Comparison of ENCODE assay signal across 7 mouse cellular contexts in genomic region chr19:4756193-4756911, GRCm38 (mm10). TPM values are rescaled to one million over a fixed set of nuclear protein-coding genes. Genes with fewer than 3 reads are reported as not detected.
DNase-seq lines count a peak whose midpoint lies in the region; ATAC-seq and TF ChIP-seq lines count a peak whose summit lies in the region.

TSS of gene Rbm4b (plus strand) at chr19:4756497.

- no peaks in the 10 kb centered on the region for H3K27me3 ChIP-seq in embryonic facial prominence, embryonic 12.5 days
- no peaks in the 10 kb centered on the region for H3K27me3 ChIP-seq in heart, adult 2 months (ENCODE audit: control insufficient read depth, insufficient read depth, low read length)
- H3K27me3 ChIP-seq in limb, embryonic 13.5 days = no peaks in the 10 kb centered on the region
- no peaks in the 10 kb centered on the region for H3K27me3 ChIP-seq in midbrain, embryonic 16.5 days (ENCODE audit: control insufficient read depth, insufficient read depth, low read depth, low read length)

- under 1% methylated on average over 65 of the region's 65 CpGs for WGBS in embryonic facial prominence, embryonic 12.5 days
- under 1% methylated on average over 65 of the region's 65 CpGs for WGBS in heart, adult 2 months
- WGBS in limb, embryonic 13.5 days = 0% methylated on average over 65 of the region's 65 CpGs
- WGBS in midbrain, embryonic 16.5 days = under 1% methylated on average over 64 of the region's 65 CpGs

- peak within 1 kb of the TSS; percentile 87 for H3K9ac ChIP-seq in embryonic facial prominence, embryonic 12.5 days
- H3K9ac ChIP-seq in heart, adult 2 months (ENCODE audit: low read depth, low read length) = peak within 1 kb of the TSS; percentile 86
- H3K9ac ChIP-seq in limb, embryonic 13.5 days = peak within 1 kb of the TSS; percentile 81
- peak within 1 kb of the TSS; percentile 91 for H3K9ac ChIP-seq in midbrain, embryonic 16.5 days (ENCODE audit: low read depth, low read length)

- TF ChIP-seq CTCF in heart, adult 2 months (IDR thresholded peaks at IDR 0.05) = no peak

- no peaks in the 10 kb centered on the region for H3K9me3 ChIP-seq in embryonic facial prominence, embryonic 12.5 days
- H3K9me3 ChIP-seq in limb, embryonic 13.5 days = no peaks in the 10 kb centered on the region
- no peaks in the 10 kb centered on the region for H3K9me3 ChIP-seq in midbrain, embryonic 16.5 days (replicated peaks; ENCODE audit: control insufficient read depth, low read length, poor library complexity, severe bottlenecking)

- H3K79me2 ChIP-seq in heart, adult 2 months (replicated peaks; ENCODE audit: control insufficient read depth, insufficient read depth, low read length) = no peaks in the 10 kb centered on the region

- TF ChIP-seq POLR2A in heart, adult 2 months (IDR thresholded peaks at IDR 0.05; ENCODE audit: insufficient read depth, low read depth, low read length) = peak; percentile 68

- peaks cover 18% of the 10 kb centered on the region for H3K4me1 ChIP-seq in embryonic facial prominence, embryonic 12.5 days
- peaks cover 1% of the 10 kb centered on the region for H3K4me1 ChIP-seq in heart, adult 2 months (ENCODE audit: control insufficient read depth, insufficient read depth, low read length)
- peaks cover 23% of the 10 kb centered on the region for H3K4me1 ChIP-seq in limb, embryonic 13.5 days
- peaks cover 41% of the 10 kb centered on the region for H3K4me1 ChIP-seq in midbrain, embryonic 16.5 days (ENCODE audit: control insufficient read depth, insufficient read depth, low read length)

- peak within 1 kb of the TSS; percentile 97 for H3K27ac ChIP-seq in embryonic facial prominence, embryonic 12.5 days
- H3K27ac ChIP-seq in heart, adult 2 months = peak within 1 kb of the TSS; percentile 84
- H3K27ac ChIP-seq in limb, embryonic 13.5 days = peak within 1 kb of the TSS; percentile 91
- H3K27ac ChIP-seq in midbrain, embryonic 16.5 days (ENCODE audit: low read length) = peak within 1 kb of the TSS; percentile 98

- peak; percentile 93 for ATAC-seq in embryonic facial prominence, embryonic 12.5 days (ENCODE audit: insufficient number of reproducible peaks, insufficient read depth, low FRiP score, low TSS enrichment)
- peak; percentile 96 for ATAC-seq in limb, embryonic 13.5 days (ENCODE audit: low FRiP score, low read depth)
- peak; percentile 96 for ATAC-seq in midbrain, embryonic 16.5 days

- peaks cover 12% of the 10 kb centered on the region for H3K36me3 ChIP-seq in embryonic facial prominence, embryonic 12.5 days
- H3K36me3 ChIP-seq in heart, adult 2 months (ENCODE audit: control insufficient read depth, insufficient read depth, low read length) = peaks cover 10% of the 10 kb centered on the region
- peaks cover 25% of the 10 kb centered on the region for H3K36me3 ChIP-seq in limb, embryonic 13.5 days
- peaks cover 11% of the 10 kb centered on the region for H3K36me3 ChIP-seq in midbrain, embryonic 16.5 days (ENCODE audit: control insufficient read depth, insufficient read depth, low read length)

- intact Hi-C loops in heart, adult 2 months (cut with DNase I) = loop anchor here (2.0 to 10.0 kb wide), 3 partner anchors 36 to 248 kb away; partner anchors contain the start of genes Gm21992, Rbm14 and Rbm4

- DNase-seq in adrenal gland, postnatal 25 days = peak; percentile 98
- peak; percentile 97 to 98 for DNase-seq in heart, adult 2 months
- DNase-seq in kidney, adult 8-10 months = peak; percentile 94 to 95
- DNase-seq in spleen, postnatal 10 days (ENCODE audit: low spot score in 2 of 2) = peak; percentile 89 to 95

- peak within 1 kb of the TSS; percentile 68 for H3K4me2 ChIP-seq in embryonic facial prominence, embryonic 12.5 days (replicated peaks)
- H3K4me2 ChIP-seq in limb, embryonic 13.5 days (replicated peaks) = peak within 1 kb of the TSS; percentile 83
- peak within 1 kb of the TSS; percentile 68 for H3K4me2 ChIP-seq in midbrain, embryonic 16.5 days (ENCODE audit: low read length)

- peak; percentile 81 for TF ChIP-seq EP300 in heart, adult 2 months (IDR thresholded peaks at IDR 0.05; ENCODE audit: insufficient read depth, low read depth, low read length)

- H3K4me3 ChIP-seq in embryonic facial prominence, embryonic 12.5 days = peak within 1 kb of the TSS; percentile 66
- peak within 1 kb of the TSS; percentile 74 for H3K4me3 ChIP-seq in heart, adult 2 months
- H3K4me3 ChIP-seq in limb, embryonic 13.5 days = peak within 1 kb of the TSS; percentile 68
- peak within 1 kb of the TSS; percentile 80 for H3K4me3 ChIP-seq in midbrain, embryonic 16.5 days (ENCODE audit: low read depth, low read length)

RNA-seq across cellular contexts. Expression of gene Rbm4b, which starts in this region (rescaled TPM):
- total RNA-seq in adrenal gland, postnatal 25 days (2021) = 16.8 and 17.5 TPM in 2 replicates
- 112 and 118 TPM in 2 replicates for polyA plus RNA-seq in embryonic facial prominence, embryonic 12.5 days (2016; fragmentation: Nextera tagmentation; extraction: Ambion mirVana)
- 1 to 10 TPM; 6.3 to 6.5 TPM for total RNA-seq in heart, adult 2 months (2021)
- 5.1 and 6.9 TPM in 2 replicates for polyA plus RNA-seq in heart, adult 2 months (2012; rRNA removed)
- 104 and 106 TPM in 2 replicates for polyA plus RNA-seq in limb, embryonic 13.5 days (2015; fragmentation: Nextera tagmentation; extraction: Ambion mirVana)
- 149 and 164 TPM in 2 replicates for polyA plus RNA-seq in midbrain, embryonic 16.5 days (2015; fragmentation: Nextera tagmentation; extraction: Ambion mirVana)

Comparison
In these comparisons a context has a peak if more than half of its experiments do, and no peak if none do; other contexts are left out.
1. Peak in every context shown above with its lines: DNase-seq, ATAC-seq, H3K4me3 ChIP-seq and H3K27ac ChIP-seq.
2. RNA of gene Rbm4b (polyA plus RNA-seq): 149 to 164 TPM in midbrain, embryonic 16.5 days, 112 to 118 TPM in embryonic facial prominence, embryonic 12.5 days and 104 to 106 TPM in limb, embryonic 13.5 days; 5.1 to 6.9 TPM in heart, adult 2 months; every median in the first group is over 10 times any median in the second.